Comparison of ENCODE assay signal across 17 mouse cellular contexts in the genomic region with DNA sequence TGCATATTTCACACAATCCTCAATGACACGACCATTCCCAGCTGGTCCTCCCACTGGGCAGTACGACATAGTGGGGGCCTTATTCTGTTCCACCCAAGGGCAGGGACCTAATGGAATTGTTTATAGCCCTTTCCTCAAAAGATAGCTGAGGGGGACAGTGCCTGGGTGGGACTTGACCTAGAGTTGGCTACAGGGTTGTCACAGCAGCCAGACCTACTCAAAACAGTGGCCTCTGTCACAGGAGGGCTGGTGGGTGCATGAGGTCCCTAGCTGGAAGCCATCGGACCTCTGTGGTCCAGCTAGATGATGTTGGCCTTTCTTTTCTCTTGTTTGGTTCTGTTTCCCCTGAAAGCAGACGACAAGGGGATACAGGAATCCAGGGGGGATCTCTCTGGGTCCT.
"Had no signal": no experiment of that assay in that cellular context is flagged by ENCODE, and none has a peak within 500 bp of the region (broad histone marks: within the 10 kb centered on the region; RNA-seq: fewer than 3 reads in every experiment).

No protein-coding gene starts in this region.

- H3K27me3 ChIP-seq: intestine, embryonic 15.5 days; limb, embryonic 12.5 days; midbrain, embryonic 13.5 days; neural tube, embryonic 13.5 days had no signal

- DNase-seq: kidney, adult 11 months; left cerebral cortex, postnatal 4 days; liver, postnatal 0 days; lung, embryonic 14.5 days; thymus, adult 18-20 months; thymus, postnatal 36 days had no signal

- H3K9ac ChIP-seq: intestine, embryonic 15.5 days; limb, embryonic 12.5 days; limb, embryonic 15.5 days; liver, embryonic 14.5 days; liver, postnatal 0 days; lung, embryonic 14.5 days; midbrain, embryonic 13.5 days; neural tube, embryonic 13.5 days had no signal

- H3K9me3 ChIP-seq: intestine, embryonic 15.5 days; limb, embryonic 12.5 days; limb, embryonic 15.5 days; midbrain, embryonic 13.5 days; neural tube, embryonic 13.5 days had no signal

- H3K36me3 ChIP-seq: intestine, embryonic 15.5 days; limb, embryonic 12.5 days; limb, embryonic 15.5 days; midbrain, embryonic 13.5 days; neural tube, embryonic 13.5 days had no signal

- H3K4me2 ChIP-seq: intestine, embryonic 15.5 days; limb, embryonic 12.5 days; limb, embryonic 15.5 days; liver, embryonic 11.5 days; lung, embryonic 14.5 days; midbrain, embryonic 13.5 days; neural tube, embryonic 13.5 days had no signal

- H3K4me3 ChIP-seq: intestine, embryonic 15.5 days; limb, embryonic 12.5 days; limb, embryonic 15.5 days; midbrain, embryonic 13.5 days; myocyte; neural tube, embryonic 13.5 days had no signal

- ATAC-seq: intestine, embryonic 15.5 days; liver, postnatal 0 days; lung, postnatal 0 days; midbrain, embryonic 13.5 days; midbrain, embryonic 16.5 days had no signal

- H3K27ac ChIP-seq: intestine, embryonic 15.5 days; limb, embryonic 12.5 days; limb, embryonic 15.5 days; liver, embryonic 14.5 days; macrophage; midbrain, embryonic 13.5 days; neural tube, embryonic 13.5 days had no signal
